Mouse (Mus musculus): ENCODE results near the gene Pigv. TPM values are rescaled to one million over a fixed set of nuclear protein-coding genes. Genes with fewer than 3 reads are reported as not detected.

Gene Pigv
- polyA plus RNA-seq, 1 experiment from 2014 or later = 10.8 TPM

- Histone ChIP-seq H3K9me3 (ENCODE audit: control insufficient read depth, low read length) (no peaks in the 10 kb centered on the region), H3K4me1 (ENCODE audit: control insufficient read depth, insufficient read depth, low read length) (peaks cover 10% of the 10 kb centered on the region), H3K27ac (replicated peaks; ENCODE audit: low read depth, low read length) (no peak overlapping the region), H3K36me3 (ENCODE audit: control insufficient read depth, insufficient read depth, low read length) (peaks cover 34% of the 10 kb centered on the region), H3K4me3 (replicated peaks; ENCODE audit: low read depth, low read length) (no peak overlapping the region), H3K27me3 (ENCODE audit: control insufficient read depth, insufficient read depth, low read length) (no peaks in the 10 kb centered on the region), H3K9ac (replicated peaks; ENCODE audit: low read length) (no peak overlapping the region), H3K4me2 (ENCODE audit: low read length) (no peak overlapping the region)
- 82% methylated on average over 2 of the region's 2 CpGs for WGBS
- no peak for DNase-seq
- ATAC-seq (ENCODE audit: low FRiP score, low TSS enrichment) = no peak
These were observed 43.9 kb downstream of the Pigv start for GRCm38 (mm10) chr4:133628517-133628916.

DNA sequence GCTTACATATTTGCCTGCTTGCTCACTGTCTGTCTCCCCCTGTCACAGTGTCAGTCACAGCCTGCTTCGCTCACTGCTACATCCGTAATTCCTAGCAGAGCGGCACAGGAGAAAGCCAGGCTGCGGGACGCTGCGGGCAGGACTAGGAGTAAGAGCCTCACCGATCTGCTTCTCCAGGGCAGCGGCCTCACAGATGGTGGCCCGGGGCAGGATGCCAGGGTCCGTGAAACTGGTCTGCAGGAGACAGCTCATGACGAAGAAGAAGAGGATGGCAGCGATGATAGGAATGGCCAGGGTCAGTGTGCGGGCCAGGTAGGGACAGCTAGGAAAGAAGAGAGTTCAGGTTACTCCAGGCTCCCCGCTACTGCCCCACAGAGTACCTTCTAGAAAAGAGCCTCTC is 45.4 kb downstream of the Pigv start:
- H3K4me2 ChIP-seq (ENCODE audit: low read length) = no peak overlapping the region
- H3K9ac ChIP-seq (replicated peaks; ENCODE audit: low read length) = no peak overlapping the region
- H3K4me3 ChIP-seq (replicated peaks; ENCODE audit: low read depth, low read length) = no peak overlapping the region
- ATAC-seq (ENCODE audit: low FRiP score, low TSS enrichment) (no peak), DNase-seq (no peak)
- WGBS = 93% methylated on average over 14 of the region's 14 CpGs
- peaks cover 34% of the 10 kb centered on the region for H3K36me3 ChIP-seq (ENCODE audit: control insufficient read depth, insufficient read depth, low read length)
- H3K9me3 ChIP-seq (ENCODE audit: control insufficient read depth, low read length) = no peaks in the 10 kb centered on the region
- H3K27ac ChIP-seq (replicated peaks; ENCODE audit: low read depth, low read length) = no peak overlapping the region
- H3K27me3 ChIP-seq (ENCODE audit: control insufficient read depth, insufficient read depth, low read length) = no peaks in the 10 kb centered on the region
- peaks cover 5% of the 10 kb centered on the region for H3K4me1 ChIP-seq (ENCODE audit: control insufficient read depth, insufficient read depth, low read length)

GRCm38 (mm10) chr4:133626621-133627020 is 45.8 kb downstream of the Pigv start:
- ATAC-seq (ENCODE audit: low FRiP score, low TSS enrichment) (no peak), DNase-seq (no peak)
- Histone ChIP-seq H3K9ac (replicated peaks; ENCODE audit: low read length) (no peak overlapping the region), H3K4me3 (replicated peaks; ENCODE audit: low read depth, low read length) (no peak overlapping the region), H3K36me3 (ENCODE audit: control insufficient read depth, insufficient read depth, low read length) (peaks cover 34% of the 10 kb centered on the region), H3K4me2 (ENCODE audit: low read length) (no peak overlapping the region), H3K4me1 (ENCODE audit: control insufficient read depth, insufficient read depth, low read length) (peaks cover under 1% of the 10 kb centered on the region; the same call in 1 of the 2 replicates), H3K27me3 (ENCODE audit: control insufficient read depth, insufficient read depth, low read length) (no peaks in the 10 kb centered on the region), H3K27ac (replicated peaks; ENCODE audit: low read depth, low read length) (no peak overlapping the region), H3K9me3 (ENCODE audit: control insufficient read depth, low read length) (no peaks in the 10 kb centered on the region)
- WGBS = 82% methylated on average over 9 of the region's 9 CpGs

- Histone ChIP-seq H3K9ac (replicated peaks; ENCODE audit: low read length) (no peak overlapping the region), H3K4me3 (replicated peaks; ENCODE audit: low read depth, low read length) (no peak overlapping the region), H3K4me2 (ENCODE audit: low read length) (no peak overlapping the region), H3K36me3 (ENCODE audit: control insufficient read depth, insufficient read depth, low read length) (peaks cover 34% of the 10 kb centered on the region), H3K4me1 (ENCODE audit: control insufficient read depth, insufficient read depth, low read length) (no peaks in the 10 kb centered on the region), H3K27me3 (ENCODE audit: control insufficient read depth, insufficient read depth, low read length) (no peaks in the 10 kb centered on the region), H3K27ac (replicated peaks; ENCODE audit: low read depth, low read length) (no peak overlapping the region), H3K9me3 (ENCODE audit: control insufficient read depth, low read length) (no peaks in the 10 kb centered on the region)
- ATAC-seq (ENCODE audit: low FRiP score, low TSS enrichment) (no peak), DNase-seq (no peak)
- 35% methylated on average over 5 of the region's 5 CpGs for WGBS
These were observed 46.2 kb downstream of the Pigv start for GRCm38 (mm10) chr4:133626221-133626620.

- ATAC-seq (ENCODE audit: low FRiP score, low TSS enrichment) = no peak
- Histone ChIP-seq H3K4me1 (ENCODE audit: control insufficient read depth, insufficient read depth, low read length) (no peaks in the 10 kb centered on the region), H3K9me3 (ENCODE audit: control insufficient read depth, low read length) (no peaks in the 10 kb centered on the region), H3K9ac (replicated peaks; ENCODE audit: low read length) (no peak overlapping the region), H3K27me3 (ENCODE audit: control insufficient read depth, insufficient read depth, low read length) (no peaks in the 10 kb centered on the region), H3K27ac (replicated peaks; ENCODE audit: low read depth, low read length) (no peak overlapping the region), H3K36me3 (ENCODE audit: control insufficient read depth, insufficient read depth, low read length) (peaks cover 39% of the 10 kb centered on the region), H3K4me3 (replicated peaks; ENCODE audit: low read depth, low read length) (no peak overlapping the region), H3K4me2 (ENCODE audit: low read length) (no peak overlapping the region)
- 40% methylated on average over 11 of the region's 11 CpGs for WGBS
- DNase-seq = no peak
These were observed 46.8 kb downstream of the Pigv start for GRCm38 (mm10) chr4:133625621-133626071.

GRCm38 (mm10) chr4:133624830-133625229 is 47.6 kb downstream of the Pigv start:
- WGBS = 94% methylated on average over 7 of the region's 7 CpGs
- no peak overlapping the region for H3K4me2 ChIP-seq (ENCODE audit: low read length)
- no peaks in the 10 kb centered on the region for H3K27me3 ChIP-seq (ENCODE audit: control insufficient read depth, insufficient read depth, low read length)
- H3K27ac ChIP-seq (replicated peaks; ENCODE audit: low read depth, low read length) = no peak overlapping the region
- H3K9me3 ChIP-seq (ENCODE audit: control insufficient read depth, low read length) = no peaks in the 10 kb centered on the region
- H3K9ac ChIP-seq (replicated peaks; ENCODE audit: low read length) = no peak overlapping the region
- DNase-seq (no peak), ATAC-seq (ENCODE audit: low FRiP score, low TSS enrichment) (no peak)
- no peak overlapping the region for H3K4me3 ChIP-seq (replicated peaks; ENCODE audit: low read depth, low read length)
- H3K4me1 ChIP-seq (ENCODE audit: control insufficient read depth, insufficient read depth, low read length) = no peaks in the 10 kb centered on the region
- H3K36me3 ChIP-seq (ENCODE audit: control insufficient read depth, insufficient read depth, low read length) = peaks cover 39% of the 10 kb centered on the region

- Histone ChIP-seq H3K27ac (replicated peaks; ENCODE audit: low read depth, low read length) (no peak overlapping the region), H3K4me2 (ENCODE audit: low read length) (no peak overlapping the region), H3K4me1 (ENCODE audit: control insufficient read depth, insufficient read depth, low read length) (no peaks in the 10 kb centered on the region), H3K9me3 (ENCODE audit: control insufficient read depth, low read length) (no peaks in the 10 kb centered on the region), H3K27me3 (ENCODE audit: control insufficient read depth, insufficient read depth, low read length) (no peaks in the 10 kb centered on the region), H3K4me3 (replicated peaks; ENCODE audit: low read depth, low read length) (no peak overlapping the region), H3K9ac (replicated peaks; ENCODE audit: low read length) (no peak overlapping the region), H3K36me3 (ENCODE audit: control insufficient read depth, insufficient read depth, low read length) (peaks cover 45% of the 10 kb centered on the region)
- ATAC-seq (ENCODE audit: low FRiP score, low TSS enrichment) = no peak
- no peak for DNase-seq
- 78% methylated on average over 11 of the region's 11 CpGs for whole genome bisulfite sequencing
These were observed 50.2 kb downstream of the Pigv start for GRCm38 (mm10) chr4:133622161-133622695.

GRCm38 (mm10) chr4:133620668-133621067 is 51.8 kb downstream of the Pigv start:
- Histone ChIP-seq H3K9ac (replicated peaks; ENCODE audit: low read length) (no peak overlapping the region), H3K4me3 (replicated peaks; ENCODE audit: low read depth, low read length) (no peak overlapping the region), H3K4me2 (ENCODE audit: low read length) (no peak overlapping the region), H3K4me1 (ENCODE audit: control insufficient read depth, insufficient read depth, low read length) (no peaks in the 10 kb centered on the region), H3K9me3 (ENCODE audit: control insufficient read depth, low read length) (no peaks in the 10 kb centered on the region), H3K27ac (replicated peaks; ENCODE audit: low read depth, low read length) (no peak overlapping the region), H3K27me3 (ENCODE audit: control insufficient read depth, insufficient read depth, low read length) (no peaks in the 10 kb centered on the region), H3K36me3 (ENCODE audit: control insufficient read depth, insufficient read depth, low read length) (peaks cover 34% of the 10 kb centered on the region)
- 87% methylated on average over 8 of the region's 8 CpGs for WGBS
- no peak for DNase-seq
- no peak for ATAC-seq (ENCODE audit: low FRiP score, low TSS enrichment)

DNA sequence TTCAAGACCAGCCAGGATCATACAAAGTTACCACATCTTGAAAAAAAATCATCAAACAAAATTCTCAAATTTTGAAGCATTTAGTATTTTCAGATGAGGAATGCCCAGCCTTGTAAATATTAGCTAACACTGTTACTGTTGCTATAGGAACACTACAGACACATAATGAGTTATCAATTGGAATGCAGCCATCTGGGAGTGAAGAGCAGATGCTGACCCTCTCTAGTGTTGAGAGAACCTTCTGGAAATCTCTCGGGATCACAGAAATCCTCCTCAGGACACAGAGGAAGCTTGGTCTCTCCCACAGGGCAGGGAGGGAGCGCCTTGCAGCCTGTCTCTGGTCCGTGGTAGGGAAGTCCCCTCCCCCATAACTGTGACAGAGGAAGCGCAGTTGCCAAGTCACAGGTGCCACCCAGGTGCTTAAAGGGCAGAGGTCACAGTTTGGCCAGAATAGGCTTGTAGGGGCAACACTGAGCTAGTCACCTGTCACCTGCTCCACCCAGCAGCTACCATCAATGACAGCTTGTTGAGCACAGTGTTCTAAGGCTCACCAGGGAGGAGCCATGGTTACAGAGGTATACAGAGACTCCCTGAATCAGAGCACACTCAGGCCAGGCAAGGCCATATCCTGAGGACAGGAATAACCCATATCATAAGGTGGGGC is 52.8 kb downstream of the Pigv start:
- H3K36me3 ChIP-seq (ENCODE audit: control insufficient read depth, insufficient read depth, low read length) = peaks cover 35% of the 10 kb centered on the region
- ATAC-seq (ENCODE audit: low FRiP score, low TSS enrichment) = no peak

More for the DNA sequence above, 52.8 kb downstream of the Pigv start:
- Histone ChIP-seq H3K4me3 (replicated peaks; ENCODE audit: low read depth, low read length) (no peak overlapping the region), H3K4me2 (ENCODE audit: low read length) (no peak overlapping the region), H3K4me1 (ENCODE audit: control insufficient read depth, insufficient read depth, low read length) (no peaks in the 10 kb centered on the region), H3K27me3 (ENCODE audit: control insufficient read depth, insufficient read depth, low read length) (no peaks in the 10 kb centered on the region), H3K27ac (replicated peaks; ENCODE audit: low read depth, low read length) (no peak overlapping the region), H3K9ac (replicated peaks; ENCODE audit: low read length) (no peak overlapping the region), H3K9me3 (ENCODE audit: control insufficient read depth, low read length) (no peaks in the 10 kb centered on the region)
- DNase-seq = no peak
- WGBS = 80% methylated on average over 4 of the region's 4 CpGs

All from midbrain, embryonic 14.5 days (tissue).